Mouse (Mus musculus) regulatory T cell (primary cell): ENCODE measurements around the gene Gm7971.
"Not testable (repeated sequence)": the region's sequence is repeated elsewhere in the genome, so short reads cannot be mapped to it uniquely, and the experiment has no call there.

ENCODE experiments used
- in situ Hi-C: fragments of 300-600 bp; cut with MboI, MseI; formaldehyde crosslinking; loops from one replicate; pipeline ENCODE4 v1.15.1; 2025; ENCODE audit warnings: high pct_unique_total_duplicates

Gene Gm7971

GRCm38 (mm10) chr5:95594775-95595174, at the start of gene Gm7971:
Gene Gm7971, minus strand, starts transcription at chr5:95594875.
- in situ Hi-C loops: not testable (repeated sequence)
